Mouse (Mus musculus): Measurements from ENCODE around the gene Fam131a.

DNA sequence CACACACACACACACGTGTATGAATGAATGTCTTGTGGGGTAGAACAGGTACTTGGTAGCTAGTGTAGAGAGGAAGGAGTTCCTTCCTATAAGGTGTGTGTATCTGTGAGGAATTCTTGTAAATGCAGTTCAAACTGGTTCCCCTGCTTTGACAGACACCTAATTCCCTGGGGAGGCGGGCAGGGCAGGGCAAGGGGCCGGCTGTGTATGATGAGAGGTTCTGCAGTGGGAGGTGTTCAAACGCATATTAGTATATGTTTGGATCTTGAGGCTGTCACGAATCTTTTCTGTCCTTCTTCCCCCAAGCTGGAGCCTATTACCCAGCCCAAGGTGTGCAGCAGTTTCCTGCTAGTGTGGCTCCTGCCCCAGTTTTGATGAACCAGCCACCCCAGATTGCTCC, 15.7 kb upstream of the Fam131a start:
- TF ChIP-seq CTCF (IDR thresholded peaks at IDR 0.05; ENCODE audit: low read depth) (no peak), EP300 (IDR thresholded peaks at IDR 0.05; ENCODE audit: low read depth) (no peak)
